Mouse (Mus musculus): ENCODE measurements around the gene 2510009E07Rik.

GRCm38 (mm10) chr16:21655961-21656360, 38.5 kb downstream of the 2510009E07Rik start:
- TF ChIP-seq ZMIZ1 (IDR thresholded peaks at IDR 0.05; ENCODE audit: low read depth, low read length) (no peak), NELFE (IDR thresholded peaks at IDR 0.05; ENCODE audit: low read depth, low read length) (no peak), EP300 (IDR thresholded peaks at IDR 0.05; ENCODE audit: low read length) (no peak)
